Mouse (Mus musculus): Measurements from ENCODE around the gene Klhl24. TPM values are rescaled to one million over a fixed set of nuclear protein-coding genes. Genes with fewer than 3 reads are reported as not detected.
"Not testable (repeated sequence)": the region's sequence is repeated elsewhere in the genome, so short reads cannot be mapped to it uniquely, and the experiment has no call there.

The Klhl24 gene
- total RNA-seq (2021) = 100 to 1,000 TPM; 161 to 207 TPM
- long read RNA-seq, experiment 1, full-length matches to known transcripts = 4 of 14 reads
- long read RNA-seq, experiment 1, partial matches to known transcripts = 2 of 14 reads
- long read RNA-seq, experiment 1, other reads (novel, unspliced or antisense) = 8 of 14 reads
- long read RNA-seq, experiment 2, full-length matches to known transcripts = 6 of 16 reads
- long read RNA-seq, experiment 2, partial matches to known transcripts = 0 of 16 reads
- long read RNA-seq, experiment 2, other reads (novel, unspliced or antisense) = 10 of 16 reads

GRCm38 (mm10) chr16:20097069-20097710, at the start of gene Klhl24:
TSS of gene Klhl24 (plus strand) at chr16:20097542.
- intact Hi-C loops (cut with DNase I) = loop anchor here (10.0 kb wide), 1 partner anchor 212 kb away; no protein-coding TSS in a partner anchor
- peak; percentile 85 to 91 for DNase-seq

DNA sequence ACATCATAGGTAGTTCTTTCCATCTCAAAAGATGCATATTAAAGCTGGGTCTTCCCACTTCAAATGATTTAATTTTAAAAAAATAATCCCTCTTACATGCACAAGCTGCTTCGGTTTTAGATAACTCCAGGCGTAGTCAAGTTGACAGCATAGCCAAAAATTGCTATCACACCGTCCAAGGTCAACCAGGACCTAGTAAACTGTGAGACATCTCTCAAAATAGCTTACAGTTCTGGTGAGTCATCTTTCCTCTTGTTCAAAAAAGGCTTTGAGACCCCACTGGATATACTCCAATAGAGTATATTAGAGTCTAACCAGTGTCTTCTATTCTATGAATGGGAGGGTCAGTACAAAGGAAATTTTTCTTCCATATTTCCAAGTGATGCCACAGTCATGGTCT, 44.7 kb upstream of the Klhl24 start:
- no peak for DNase-seq
- intact Hi-C loops (cut with DNase I) = no loop called here

GRCm38 (mm10) chr16:20072770-20073169, 24.6 kb upstream of the Klhl24 start:
- DNase-seq = no peak
- intact Hi-C loops (cut with DNase I) = no loop called here

DNA sequence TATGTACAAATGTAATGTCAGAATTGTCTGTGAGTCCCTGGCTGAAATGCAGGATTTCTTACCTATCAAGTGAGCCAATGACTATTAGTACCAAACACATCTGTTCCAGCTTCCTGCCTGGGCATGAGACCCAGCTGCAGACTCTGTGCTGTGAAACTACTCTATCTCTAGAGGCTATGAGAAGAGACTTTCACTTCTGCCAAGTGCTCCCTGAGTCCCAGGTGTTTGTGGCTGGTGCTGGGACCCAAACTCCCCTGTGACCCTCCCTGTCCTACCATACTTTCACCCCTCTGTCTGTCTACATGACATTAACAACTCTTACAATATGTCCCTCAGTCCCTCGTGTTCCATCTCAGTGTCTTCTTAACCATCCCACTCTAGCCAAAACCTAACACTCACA, 20.7 kb upstream of the Klhl24 start:
- DNase-seq = no peak
- intact Hi-C loops (cut with DNase I) = no loop called here

DNA sequence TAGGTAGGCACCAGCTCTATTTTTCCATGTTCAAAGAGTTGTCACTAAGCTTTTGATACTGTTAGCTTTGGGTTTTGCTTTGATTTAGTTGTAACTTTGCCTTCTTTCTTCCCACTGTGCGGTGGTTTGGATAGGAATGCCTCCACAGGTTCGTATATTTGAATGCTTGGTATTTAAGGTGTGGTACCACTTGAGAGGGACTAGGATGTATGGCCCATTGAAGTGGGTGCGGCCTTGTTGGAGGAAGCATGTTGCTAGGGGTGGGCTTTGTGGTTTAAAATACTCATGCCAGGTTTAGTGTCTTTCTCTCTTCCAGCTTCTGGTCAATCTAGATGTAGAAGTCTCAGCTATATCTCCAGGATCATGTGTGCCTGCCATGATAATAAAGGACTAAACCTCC, 17.1 kb upstream of the Klhl24 start:
- intact Hi-C loops (cut with DNase I) = no loop called here

GRCm38 (mm10) chr16:20084623-20085022, 12.7 kb upstream of the Klhl24 start:
- intact Hi-C loops (cut with DNase I) = loop anchor here (5.0 kb wide), 2 partner anchors 52 to 67 kb away; no protein-coding TSS in a partner anchor
- DNase-seq = no peak

More for the DNA sequence above, 17.1 kb upstream of the Klhl24 start:
- no peak for DNase-seq

DNA sequence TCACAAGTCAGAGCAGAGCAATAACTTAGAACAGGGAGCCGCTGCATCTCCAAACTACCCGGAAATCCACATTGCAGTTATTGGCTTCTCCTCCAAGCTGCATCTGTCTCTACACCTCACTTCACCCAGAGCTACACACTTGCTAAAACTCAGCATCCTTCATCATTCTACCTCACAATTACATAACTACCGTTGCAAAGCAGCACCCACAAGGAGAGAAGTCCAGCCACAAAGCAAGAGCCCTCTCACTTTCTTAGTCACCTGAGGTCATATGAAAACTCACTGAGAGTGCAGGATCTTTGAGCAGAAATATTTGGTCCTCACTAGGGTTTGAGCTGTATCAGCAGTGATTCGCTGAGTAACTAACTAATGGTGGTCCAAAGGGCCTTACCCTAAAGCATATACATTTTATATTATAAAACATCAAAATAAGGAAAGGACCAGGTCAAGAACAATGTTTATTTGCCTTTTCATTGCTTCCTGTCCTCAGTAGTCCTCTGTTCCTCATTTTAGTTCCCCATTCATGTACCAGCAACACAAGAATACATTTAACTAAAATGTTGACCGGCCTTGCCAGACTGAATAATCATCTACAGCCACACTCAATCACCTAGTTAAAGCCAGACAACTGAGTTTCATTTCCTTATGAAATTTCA, 12.0 kb upstream of the Klhl24 start:
- intact Hi-C loops (cut with DNase I) = loop anchor here (5.0 kb wide), 2 partner anchors 53 to 68 kb away; no protein-coding TSS in a partner anchor

GRCm38 (mm10) chr16:20086976-20087375, 10.4 kb upstream of the Klhl24 start:
- intact Hi-C loops (cut with DNase I) = loop anchor here (5.0 kb wide), 2 partner anchors 55 to 70 kb away; no protein-coding TSS in a partner anchor
- no peak for DNase-seq

More for the DNA sequence above, 12.0 kb upstream of the Klhl24 start:
- DNase-seq = no peak

DNA sequence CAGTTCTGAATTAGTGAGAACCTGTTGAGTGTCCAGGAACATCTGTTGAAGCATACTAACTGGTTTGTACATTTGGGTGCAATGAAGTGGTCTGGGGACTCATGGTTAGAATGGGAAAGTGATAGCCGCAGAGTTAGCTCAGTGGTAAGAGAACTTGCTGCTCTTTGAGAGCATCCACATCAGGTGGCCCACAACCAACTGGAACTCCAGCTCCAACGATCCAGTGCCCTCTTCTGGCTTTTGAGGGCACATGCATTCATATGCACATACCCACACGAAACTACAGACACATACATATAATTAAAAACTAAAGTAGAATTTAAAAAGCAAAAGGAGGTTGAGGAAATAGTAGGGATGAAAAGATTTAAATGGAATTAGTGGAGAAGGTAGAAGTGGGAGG, 7.7 kb upstream of the Klhl24 start:
- DNase-seq = no peak
- intact Hi-C loops (cut with DNase I) = loop anchor here (5.0 to 10.0 kb wide), 3 partner anchors 57 to 205 kb away; no protein-coding TSS in a partner anchor

GRCm38 (mm10) chr16:20090921-20091575, 6.3 kb upstream of the Klhl24 start:
- DNase-seq = peak in 1 of 2 experiments; percentile 20
- intact Hi-C loops (cut with DNase I) = loop anchor here (10.0 kb wide), 1 partner anchor 206 kb away; no protein-coding TSS in a partner anchor

GRCm38 (mm10) chr16:20095966-20096365, 1.4 kb upstream of the Klhl24 start:
- intact Hi-C loops (cut with DNase I) = loop anchor here (10.0 kb wide), 1 partner anchor 211 kb away; no protein-coding TSS in a partner anchor
- no peak for DNase-seq

DNA sequence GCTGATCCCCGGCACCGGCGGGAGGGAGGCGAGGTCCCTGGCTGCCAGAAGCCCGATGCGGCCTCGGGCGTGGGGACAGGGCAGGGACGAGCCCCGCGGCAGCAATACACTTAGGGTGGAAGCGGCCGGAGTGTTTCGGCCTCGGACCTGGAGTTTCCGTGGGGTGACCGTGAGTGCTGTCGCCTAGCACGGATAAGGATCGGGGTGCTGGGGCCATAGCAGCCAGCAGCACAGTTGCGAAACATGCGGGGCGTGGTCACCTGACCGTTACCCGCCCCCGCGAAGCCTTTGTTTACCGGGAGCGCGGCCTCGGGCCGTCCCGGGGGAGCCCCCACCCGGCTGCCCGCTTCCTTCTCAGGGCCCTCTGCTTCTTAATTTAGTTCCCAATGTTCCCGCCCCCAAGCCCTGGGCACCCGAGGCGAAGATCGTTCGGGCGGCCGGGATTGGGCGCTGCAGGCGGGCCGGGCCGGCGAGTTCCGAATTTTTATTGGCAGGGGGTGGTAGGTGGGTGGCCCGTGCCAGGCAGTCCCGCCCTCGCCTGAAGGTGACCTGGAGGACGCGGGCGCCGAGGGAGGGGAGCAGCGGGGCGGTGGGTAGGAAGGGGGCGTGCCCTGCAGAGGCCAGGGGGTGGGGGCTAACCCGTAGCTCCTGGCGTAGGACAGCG, 501 bp downstream of the Klhl24 start:
- intact Hi-C loops (cut with DNase I) = loop anchor here (10.0 kb wide), 1 partner anchor 213 kb away; no protein-coding TSS in a partner anchor
- peak; percentile 90 to 95 for DNase-seq

DNA sequence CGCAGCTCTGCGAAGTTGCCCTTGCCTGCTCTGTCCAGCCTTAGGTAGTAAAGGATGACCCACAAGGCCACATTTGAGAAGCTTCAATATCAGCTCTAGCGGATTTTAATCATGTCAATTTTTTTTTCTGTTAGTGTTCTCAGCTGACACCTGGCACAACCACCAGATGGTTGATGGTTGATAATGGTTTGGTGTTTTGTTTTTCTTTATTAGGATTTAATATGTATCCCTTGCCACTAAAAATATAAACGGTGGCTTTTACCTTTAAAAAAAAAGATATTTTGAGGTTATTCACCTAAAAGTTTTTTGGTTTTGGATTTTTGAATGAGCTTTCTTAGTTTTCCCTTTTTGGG, 1.0 kb downstream of the Klhl24 start:
- DNase-seq = no peak
- intact Hi-C loops (cut with DNase I) = loop anchor here (10.0 kb wide), 1 partner anchor 214 kb away; no protein-coding TSS in a partner anchor

DNA sequence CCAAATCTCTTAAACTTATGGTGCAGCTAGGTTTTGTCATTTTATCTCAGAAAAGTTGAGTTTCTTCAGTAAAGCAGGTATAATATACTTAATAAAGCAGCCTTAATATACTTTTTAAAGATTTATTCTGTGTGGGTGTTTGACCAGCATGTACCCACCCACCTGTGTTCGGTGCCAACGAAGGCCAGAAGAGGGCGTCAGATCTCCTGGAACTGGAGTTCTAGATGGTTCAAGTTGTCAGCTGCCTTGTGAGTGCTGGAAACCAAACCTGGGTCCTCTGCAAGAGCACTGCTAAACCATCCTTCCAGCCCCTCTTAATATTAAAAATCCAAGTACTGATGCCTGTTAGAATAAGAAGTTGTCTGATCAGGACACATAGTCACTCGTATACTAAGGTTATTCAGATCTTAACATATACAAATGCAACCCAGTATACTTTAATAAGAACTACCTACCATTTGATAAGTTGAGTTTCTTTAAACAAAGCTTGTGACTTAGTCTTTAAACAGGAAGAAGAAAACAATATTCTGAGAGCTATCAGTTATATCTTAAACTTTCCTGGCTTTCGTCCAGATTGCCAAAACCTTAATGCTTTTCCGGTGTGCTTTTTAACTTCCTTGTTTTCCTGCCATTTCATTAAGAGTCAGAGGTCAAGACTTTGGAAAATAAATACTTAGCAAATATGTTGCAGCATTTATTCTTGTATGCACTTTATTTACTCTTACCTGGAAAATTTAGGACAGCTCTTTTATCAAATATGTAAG, 1.7 kb downstream of the Klhl24 start:
- no peak for DNase-seq
- intact Hi-C loops (cut with DNase I) = loop anchor here (10.0 kb wide), 1 partner anchor 214 kb away; no protein-coding TSS in a partner anchor

DNA sequence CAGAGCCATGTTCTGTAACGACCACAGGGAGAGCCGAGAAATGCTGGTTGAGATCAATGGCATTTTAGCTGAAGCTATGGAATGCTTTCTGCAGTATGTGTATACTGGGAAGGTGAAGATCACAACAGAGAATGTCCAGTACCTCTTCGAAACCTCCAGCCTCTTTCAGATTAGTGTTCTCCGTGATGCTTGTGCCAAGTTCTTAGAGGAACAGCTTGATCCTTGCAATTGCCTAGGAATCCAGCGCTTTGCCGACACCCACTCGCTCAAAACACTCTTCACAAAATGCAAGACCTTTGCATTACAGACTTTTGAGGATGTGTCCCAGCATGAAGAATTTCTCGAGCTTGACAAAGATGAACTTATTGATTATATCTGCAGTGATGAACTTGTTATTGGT, 9.7 kb downstream of the Klhl24 start:
- intact Hi-C loops (cut with DNase I) = no loop called here
- no peak for DNase-seq

GRCm38 (mm10) chr16:20108961-20109360, 11.6 kb downstream of the Klhl24 start:
- intact Hi-C loops (cut with DNase I) = no loop called here

DNA sequence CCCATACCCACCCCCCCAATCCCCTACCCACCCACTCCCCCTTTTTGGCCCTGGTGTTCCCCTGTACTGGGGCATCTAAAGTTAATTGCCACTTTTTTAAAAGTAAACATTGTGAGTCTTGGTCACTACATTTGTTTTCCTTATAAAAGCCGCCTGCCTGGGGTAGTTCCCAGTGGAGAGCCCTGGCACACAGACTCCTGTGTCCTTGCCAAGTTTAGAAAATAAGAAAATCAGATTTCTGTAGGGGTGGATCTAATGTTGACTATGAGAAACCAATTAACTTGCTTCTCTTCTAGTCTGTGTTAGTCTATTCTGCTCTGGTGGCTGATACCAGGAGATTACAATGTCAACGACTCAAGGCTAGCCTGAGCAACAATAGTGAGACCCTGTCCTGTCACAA, 15.3 kb downstream of the Klhl24 start:
- intact Hi-C loops (cut with DNase I) = no loop called here
- peak in 1 of 2 experiments; percentile 45 for DNase-seq

More at GRCm38 (mm10) chr16:20108961-20109360, 11.6 kb downstream of the Klhl24 start:
- no peak for DNase-seq

GRCm38 (mm10) chr16:20116069-20116468, 18.7 kb downstream of the Klhl24 start:
- intact Hi-C loops (cut with DNase I) = no loop called here
- no peak for DNase-seq

GRCm38 (mm10) chr16:20126319-20126883, 29.1 kb downstream of the Klhl24 start:
- intact Hi-C loops (cut with DNase I); DNase-seq: not testable (repeated sequence)
